Mouse (Mus musculus): ENCODE measurements around the gene 1700125H20Rik. TPM values are rescaled to one million over a fixed set of nuclear protein-coding genes. Genes with fewer than 3 reads are reported as not detected.

Gene 1700125H20Rik
- total RNA-seq, 2 experiments from 2014 or later, result 0.62 to 1.3 TPM

DNA sequence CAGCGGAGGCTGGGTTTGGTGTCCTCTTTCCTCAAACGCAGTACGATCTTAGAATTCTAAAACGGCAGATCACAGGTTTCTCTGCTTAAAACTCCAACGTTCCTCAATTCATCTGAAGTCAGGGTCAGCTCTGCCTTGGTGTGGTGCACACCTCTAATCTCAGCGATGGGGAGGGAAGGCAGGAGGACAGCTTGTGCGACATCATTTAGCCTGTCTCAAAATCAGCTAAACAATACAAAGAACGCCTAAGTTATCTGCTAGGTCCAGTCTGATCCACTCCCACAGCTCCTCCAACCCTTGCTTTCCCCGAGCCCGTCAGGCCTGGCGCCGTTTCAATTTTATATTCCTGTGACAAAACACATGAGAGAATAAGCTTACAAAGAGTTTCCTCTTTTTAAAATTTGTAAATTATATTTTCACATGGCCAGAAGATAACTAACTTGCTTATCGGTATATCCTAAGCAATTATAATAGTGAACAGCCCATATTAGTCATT, 13.1 kb downstream of the 1700125H20Rik start:
- no peak for DNase-seq (ENCODE audit: low spot score in 2 of 2)

DNA sequence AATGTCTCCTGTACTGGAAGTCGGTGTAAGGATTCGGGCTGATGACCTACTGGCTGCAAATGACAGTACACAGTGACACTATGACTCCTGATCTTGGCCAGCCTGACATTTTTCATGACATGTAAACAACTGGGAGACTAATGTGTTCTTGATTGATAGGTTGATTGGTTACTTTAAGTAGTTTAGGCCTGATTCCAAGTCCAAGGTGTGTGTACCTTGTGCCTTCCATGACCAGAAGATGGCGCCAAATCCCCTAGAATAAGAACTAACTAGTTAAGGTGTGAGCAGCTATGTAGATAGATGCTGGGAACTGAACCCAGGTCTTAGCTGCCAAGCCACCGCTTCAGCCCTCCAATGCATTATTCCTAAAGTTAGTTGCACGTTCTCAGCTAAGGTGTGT, 13.9 kb downstream of the 1700125H20Rik start:
- no peak for DNase-seq (ENCODE audit: low spot score in 2 of 2)

DNA sequence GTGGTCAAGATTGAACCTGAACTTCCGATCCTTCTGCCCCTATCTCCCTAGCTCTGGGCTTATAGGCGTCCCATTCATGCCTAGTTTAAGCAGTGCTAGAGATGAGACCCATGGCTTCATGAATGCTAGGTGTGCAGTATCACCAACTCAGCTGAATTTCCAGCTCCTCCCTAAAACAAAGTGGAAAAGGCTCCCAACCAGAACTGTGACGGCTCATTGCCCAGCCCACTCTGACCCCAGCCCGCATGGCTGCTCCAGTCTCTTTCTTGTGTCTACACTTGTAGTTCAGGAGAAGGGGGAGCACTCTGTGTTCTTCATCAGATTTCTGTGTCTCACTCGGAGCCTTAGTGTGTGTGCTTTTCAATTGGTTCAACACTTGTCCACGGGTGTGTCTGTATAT, 14.6 kb downstream of the 1700125H20Rik start:
- no peak for DNase-seq (ENCODE audit: low spot score in 2 of 2)

DNA sequence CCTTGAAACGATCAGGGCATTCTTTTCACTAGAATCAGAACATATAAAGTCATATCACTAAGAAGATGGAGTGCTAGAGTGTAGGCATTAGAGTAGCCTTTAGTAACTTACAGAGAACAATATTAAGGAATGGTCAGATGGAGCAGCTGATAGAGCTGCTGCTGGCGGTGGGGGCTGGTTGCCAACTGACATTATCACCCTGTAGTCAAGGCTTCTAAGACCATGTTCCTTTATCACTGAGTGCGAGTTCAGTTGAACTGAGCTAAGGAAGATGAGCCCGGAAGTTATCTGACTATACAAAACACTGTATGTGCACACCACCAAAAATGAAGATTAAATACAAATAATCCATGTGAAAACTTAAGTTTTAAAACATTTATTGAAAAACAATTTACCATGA, 18.9 kb downstream of the 1700125H20Rik start:
- no peak for DNase-seq (ENCODE audit: low spot score in 2 of 2)

DNA sequence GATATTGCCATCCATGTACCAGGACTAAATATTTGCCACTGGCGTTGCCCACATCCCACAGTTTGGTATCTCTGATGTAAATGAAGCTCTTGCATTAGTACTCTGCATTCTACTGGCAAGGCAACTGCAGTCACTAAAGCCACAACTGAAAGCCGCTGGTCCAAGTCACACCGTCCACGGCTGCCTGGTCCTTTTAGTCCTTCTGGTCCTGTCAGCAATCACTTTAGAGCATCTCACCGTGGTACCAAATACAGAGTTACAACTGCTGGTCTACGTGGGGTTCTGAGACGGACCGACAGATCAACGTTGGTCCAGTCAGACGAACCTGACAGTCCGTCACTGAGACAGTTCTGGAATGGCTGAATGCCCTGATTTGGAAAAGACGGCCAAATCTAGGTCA, 20.5 kb downstream of the 1700125H20Rik start:
- DNase-seq (ENCODE audit: low spot score in 2 of 2), result no peak

DNA sequence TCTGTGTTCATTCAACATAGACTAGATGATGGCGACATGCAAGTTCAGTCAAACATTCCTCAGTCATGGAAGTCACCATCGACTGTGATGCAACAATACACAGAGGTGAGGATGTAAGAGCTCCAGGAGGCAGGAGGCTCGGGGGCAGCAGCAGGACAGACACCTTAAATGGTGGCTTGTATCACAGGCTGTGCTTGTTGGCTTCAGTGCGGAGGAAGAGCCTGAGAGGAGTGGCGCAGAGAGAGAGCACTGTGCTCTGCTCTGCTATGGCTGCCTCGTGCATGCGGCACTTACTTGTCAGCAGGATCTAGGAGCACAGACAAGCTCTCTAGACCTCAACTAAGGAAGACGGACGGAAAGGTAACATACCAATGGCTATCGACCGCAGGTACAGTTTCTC, 24.0 kb downstream of the 1700125H20Rik start:
- DNase-seq (ENCODE audit: low spot score in 2 of 2), result no peak

DNA sequence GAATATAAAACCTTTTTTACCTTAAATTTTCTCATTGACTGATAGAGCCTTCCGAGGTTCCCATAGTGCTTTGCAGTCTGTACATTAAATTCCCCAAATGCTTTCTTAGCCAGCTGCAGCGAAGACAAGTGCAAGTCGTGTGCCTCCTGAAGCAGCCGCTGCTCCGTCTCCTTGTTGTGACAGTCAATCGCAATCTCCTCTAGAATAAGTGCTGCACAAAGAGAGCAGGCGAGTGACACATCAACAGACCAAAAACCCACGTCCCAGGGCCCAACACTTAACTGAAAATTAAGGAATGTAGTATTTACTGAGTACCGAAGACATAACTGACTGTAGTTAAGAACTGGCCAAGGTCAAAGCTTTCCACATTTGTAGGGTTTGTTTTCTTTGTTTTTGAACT, 25.8 kb downstream of the 1700125H20Rik start:
- DNase-seq (ENCODE audit: low spot score in 2 of 2), result no peak

DNA sequence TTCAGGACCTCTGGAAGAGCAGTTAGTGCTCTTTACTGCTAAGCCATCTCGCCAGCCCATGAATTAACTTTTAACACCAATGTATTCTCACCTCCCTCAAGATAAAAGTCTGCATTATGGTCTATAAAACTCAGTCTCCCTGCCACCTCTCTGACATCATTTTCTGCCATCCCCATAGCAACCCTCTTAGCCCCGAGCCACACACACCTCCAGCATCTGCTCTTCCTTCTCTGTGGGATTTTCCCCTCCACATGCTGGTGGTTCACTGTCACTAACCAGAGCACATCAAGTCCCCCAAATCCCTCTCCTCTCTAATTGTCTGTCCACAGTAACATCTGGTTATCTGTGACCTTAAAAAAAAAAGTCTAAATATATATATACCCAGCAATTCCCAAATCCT, 28.7 kb downstream of the 1700125H20Rik start:
- no peak for DNase-seq (ENCODE audit: low spot score in 2 of 2)

DNA sequence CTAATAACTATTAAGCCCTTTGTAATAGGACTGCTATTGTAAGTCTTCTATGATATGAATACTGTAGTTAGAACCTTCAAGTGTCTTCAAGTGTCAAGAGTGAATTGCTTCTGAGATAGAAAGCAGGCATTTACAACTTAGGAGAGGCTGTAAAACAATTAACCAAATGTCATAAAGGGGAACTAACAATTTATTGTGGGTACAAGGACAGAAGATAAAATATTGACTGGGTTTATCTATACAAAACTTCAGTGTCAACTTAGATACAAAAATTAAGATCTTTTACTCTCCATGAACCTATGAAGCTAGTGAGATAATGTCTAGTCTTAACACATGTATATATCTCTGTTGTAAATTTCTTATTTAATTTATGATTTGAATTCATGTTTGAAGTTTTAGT, 36.0 kb downstream of the 1700125H20Rik start:
- no peak for DNase-seq (ENCODE audit: low spot score in 2 of 2)

DNA sequence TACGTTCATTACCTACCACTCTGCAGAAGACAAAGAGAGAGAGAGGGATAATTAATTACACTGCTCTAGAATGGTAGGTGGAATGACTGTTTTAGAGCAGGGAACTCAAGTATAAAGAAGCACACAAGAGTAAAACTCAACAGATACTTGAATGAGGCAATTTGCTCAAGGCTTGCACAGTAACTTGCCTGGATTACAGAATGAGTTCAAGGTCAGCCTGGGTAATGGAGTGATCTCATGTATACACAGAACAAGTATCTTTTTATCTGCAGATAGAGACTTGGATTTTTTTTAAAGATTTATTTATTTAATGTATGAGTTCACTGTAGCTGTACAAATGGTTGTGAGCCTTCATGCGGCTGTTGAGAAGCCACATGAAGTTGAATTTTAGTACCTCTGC, 40.9 kb downstream of the 1700125H20Rik start:
- no peak for DNase-seq (ENCODE audit: low spot score in 2 of 2)

DNA sequence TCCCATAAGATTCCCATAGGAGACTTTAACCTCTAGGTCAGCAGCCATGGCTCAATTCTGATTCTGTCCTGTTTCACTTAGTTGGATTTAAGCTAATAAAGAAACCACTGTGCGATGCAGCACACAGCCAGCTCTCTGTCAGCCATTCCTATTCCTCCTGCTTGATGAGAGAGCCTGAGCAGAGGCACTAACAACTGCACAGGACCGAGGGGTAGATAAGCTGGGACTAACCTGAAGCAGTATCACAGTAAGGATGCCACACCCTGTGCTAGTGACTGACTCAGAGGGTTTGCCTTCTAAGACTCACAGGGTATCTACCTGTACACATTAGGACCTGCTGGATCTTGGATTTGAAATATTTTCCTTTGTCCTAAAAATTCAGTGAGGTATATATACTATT, 43.0 kb downstream of the 1700125H20Rik start:
- DNase-seq (ENCODE audit: low spot score in 2 of 2), result no peak

DNA sequence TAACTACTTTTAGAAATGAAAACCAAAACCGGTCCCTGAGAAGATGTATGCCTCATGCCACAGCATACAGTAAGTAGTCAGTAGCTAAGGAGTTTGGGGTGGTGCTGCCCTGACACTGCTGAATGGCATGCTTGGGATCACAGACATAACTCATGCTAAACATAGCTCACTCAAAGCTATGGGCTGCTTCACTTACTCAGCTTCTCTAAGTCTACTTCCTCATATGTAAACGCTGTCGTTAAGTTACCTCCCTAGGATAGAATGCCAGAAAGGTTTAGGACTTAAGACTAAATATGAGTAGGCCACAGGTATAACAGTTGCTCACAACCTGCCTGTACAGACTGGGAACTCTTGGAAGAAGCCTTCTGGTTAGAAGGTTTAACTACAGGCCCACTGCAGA, 44.5 kb downstream of the 1700125H20Rik start:
- DNase-seq (ENCODE audit: low spot score in 2 of 2), result no peak

DNA sequence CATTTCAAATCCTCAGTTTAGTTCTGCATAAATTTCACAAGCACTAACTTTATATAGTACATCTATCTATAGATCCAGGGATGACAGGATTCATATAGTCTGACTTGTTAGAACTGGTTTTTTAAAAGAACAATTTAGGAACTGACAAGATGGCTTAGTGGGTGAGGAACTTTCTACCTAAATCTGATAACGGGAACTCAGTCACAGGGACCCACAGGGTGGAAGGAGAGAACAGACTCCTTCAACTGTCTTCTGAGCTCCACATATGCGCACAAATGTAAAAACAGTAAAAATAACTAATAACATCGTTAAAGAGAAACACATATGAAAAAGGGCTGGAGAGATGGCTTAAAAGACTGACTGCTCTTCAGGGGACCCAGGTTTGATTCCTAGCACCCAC, 48.8 kb downstream of the 1700125H20Rik start:
- no peak for DNase-seq (ENCODE audit: low spot score in 2 of 2)

DNA sequence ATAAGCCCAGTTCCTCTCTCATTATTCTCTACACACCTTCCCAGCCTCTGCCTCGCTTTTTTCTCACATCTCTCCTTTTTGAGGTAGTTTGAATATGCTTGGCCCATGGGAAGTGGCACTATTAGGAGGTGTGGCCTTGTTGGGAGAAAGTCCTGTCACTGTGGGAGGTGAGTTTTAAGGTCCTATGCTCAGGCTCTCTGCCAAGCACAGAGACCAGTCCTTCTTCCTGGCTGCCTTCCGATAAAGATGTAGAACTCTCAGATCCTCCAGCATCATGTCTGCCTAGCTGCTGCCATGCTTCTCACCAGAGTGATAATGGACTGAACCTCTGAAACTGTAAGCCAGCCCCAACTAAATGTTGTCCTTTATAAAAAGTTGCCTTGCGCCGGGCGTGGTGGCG, 52.4 kb downstream of the 1700125H20Rik start:
- DNase-seq (ENCODE audit: low spot score in 2 of 2), result no peak

DNA sequence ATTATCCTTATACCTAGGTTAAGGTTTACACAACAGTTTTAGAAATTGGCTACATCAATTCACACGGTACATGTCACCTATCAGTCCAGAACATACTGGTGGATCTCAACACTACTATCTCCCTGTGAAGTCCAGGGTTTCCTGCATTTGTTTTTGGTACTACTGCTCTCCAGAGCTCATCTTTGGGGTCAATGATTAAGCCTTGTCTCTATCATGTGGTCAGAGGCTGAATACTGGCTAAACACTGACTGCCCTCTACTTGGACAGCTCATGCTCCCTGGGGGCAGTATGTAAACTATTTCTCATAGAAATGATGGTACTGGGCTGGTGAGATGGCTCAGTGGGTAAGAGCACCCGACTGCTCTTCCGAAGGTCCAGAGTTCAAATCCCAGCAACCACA, 53.0 kb downstream of the 1700125H20Rik start:
- DNase-seq (ENCODE audit: low spot score in 2 of 2), result no peak

Other genes with a start within 250 kb of the 1700125H20Rik start
- 10 to 100 TPM in 1 of 2 experiments, 1 to 10 TPM in 1; 4.9 to 18.5 TPM for gene Car4, start 212.6 kb upstream of the 1700125H20Rik start, total RNA-seq (2021)
- gene Usp32, start 30.2 kb upstream of the 1700125H20Rik start, total RNA-seq (2021), result 10 to 100 TPM; 40.2 to 44.6 TPM
- gene Appbp2, start 64.7 kb downstream of the 1700125H20Rik start, total RNA-seq (2021), result 10 to 100 TPM; 58.8 to 59.0 TPM
- 10 to 100 TPM; 23.3 to 24.7 TPM for gene Ppm1d, start 140.8 kb downstream of the 1700125H20Rik start, total RNA-seq (2021)
- 10 to 100 TPM; 43.8 to 43.9 TPM for gene Bcas3, start 182.8 kb downstream of the 1700125H20Rik start, total RNA-seq (2021)

All from adrenal gland, postnatal 4 days (tissue).